Mouse (Mus musculus): Measurements from ENCODE around the gene Klhl5.

Gene Klhl5

GRCm38 (mm10) chr5:65149706-65150105 lies 42.4 kb downstream of the Klhl5 start:
- no peak for DNase-seq (ENCODE audit: low spot score)

- no peak for DNase-seq (ENCODE audit: low spot score)
These were observed 43.1 kb downstream of the Klhl5 start for GRCm38 (mm10) chr5:65150376-65150955.

- no peak for DNase-seq (ENCODE audit: low spot score)
These were observed 43.9 kb downstream of the Klhl5 start for GRCm38 (mm10) chr5:65151276-65151675.

- no peak for DNase-seq (ENCODE audit: low spot score)
These were observed 44.4 kb downstream of the Klhl5 start for GRCm38 (mm10) chr5:65151767-65152166.

- DNase-seq (ENCODE audit: low spot score) = no peak
These were observed 46.9 kb downstream of the Klhl5 start for GRCm38 (mm10) chr5:65154287-65154686.

- DNase-seq (ENCODE audit: low spot score) = peak; percentile 56
These were observed 49.5 kb downstream of the Klhl5 start for GRCm38 (mm10) chr5:65156853-65157252.

GRCm38 (mm10) chr5:65157412-65158381 lies 50.4 kb downstream of the Klhl5 start:
- peak; percentile 39 for DNase-seq (ENCODE audit: low spot score)

GRCm38 (mm10) chr5:65158696-65159305 lies 51.5 kb downstream of the Klhl5 start:
- DNase-seq (ENCODE audit: low spot score) = peak; percentile 37

GRCm38 (mm10) chr5:65163001-65163400 lies 55.7 kb downstream of the Klhl5 start:
- no peak for DNase-seq (ENCODE audit: low spot score)

- peak; percentile 30 for DNase-seq (ENCODE audit: low spot score)
These were observed 56.3 kb downstream of the Klhl5 start for GRCm38 (mm10) chr5:65163489-65164092.

- no peak for DNase-seq (ENCODE audit: low spot score)
These were observed 62.9 kb downstream of the Klhl5 start for GRCm38 (mm10) chr5:65170206-65170605.

GRCm38 (mm10) chr5:65175035-65175917 lies 67.9 kb downstream of the Klhl5 start:
- no peak for DNase-seq (ENCODE audit: low spot score)

- no peak for DNase-seq (ENCODE audit: low spot score)
These were observed 68.7 kb downstream of the Klhl5 start for GRCm38 (mm10) chr5:65175918-65176484.

GRCm38 (mm10) chr5:65177026-65177514 lies 69.7 kb downstream of the Klhl5 start:
- peak; percentile 53 for DNase-seq (ENCODE audit: low spot score)

- no peak for DNase-seq (ENCODE audit: low spot score)
These were observed 71.1 kb downstream of the Klhl5 start for GRCm38 (mm10) chr5:65178477-65178876.

- peak; percentile 70 for DNase-seq (ENCODE audit: low spot score)
These were observed 73.9 kb downstream of the Klhl5 start for GRCm38 (mm10) chr5:65181160-65181793.

GRCm38 (mm10) chr5:65181794-65182169 lies 74.4 kb downstream of the Klhl5 start:
- no peak for DNase-seq (ENCODE audit: low spot score)

GRCm38 (mm10) chr5:65182268-65182667 lies 74.9 kb downstream of the Klhl5 start:
- no peak for DNase-seq (ENCODE audit: low spot score)

GRCm38 (mm10) chr5:65191601-65192000 lies 84.3 kb downstream of the Klhl5 start:
- DNase-seq (ENCODE audit: low spot score) = no peak

GRCm38 (mm10) chr5:65194441-65194840 lies 87.1 kb downstream of the Klhl5 start:
- no peak for DNase-seq (ENCODE audit: low spot score)

All from testis, postnatal 10 days (tissue).